Mouse (Mus musculus): ENCODE measurements around the gene Aco1. TPM values are rescaled to one million over a fixed set of nuclear protein-coding genes. Genes with fewer than 3 reads are reported as not detected.

The Aco1 gene
- polyA plus RNA-seq, 1 experiment from 2014 or later, result 56.8 TPM

GRCm38 (mm10) chr4:40183781-40184180 is 40.9 kb downstream of the Aco1 start:
- H3K4me1 ChIP-seq, result no peaks in the 10 kb centered on the region
- ATAC-seq (ENCODE audit: insufficient number of reproducible peaks, insufficient read depth, low FRiP score, low TSS enrichment), result no peak
- H3K36me3 ChIP-seq, result peaks cover 57% of the 10 kb centered on the region
- H3K27ac ChIP-seq, result no peak overlapping the region
- no peak overlapping the region for H3K9ac ChIP-seq
- H3K9me3 ChIP-seq, result no peaks in the 10 kb centered on the region
- no peak overlapping the region for H3K4me2 ChIP-seq (replicated peaks)
- H3K27me3 ChIP-seq, result no peaks in the 10 kb centered on the region
- 89% methylated on average over 6 of the region's 6 CpGs for WGBS
- H3K4me3 ChIP-seq, result no peak overlapping the region

- Histone ChIP-seq H3K36me3 (peaks cover 63% of the 10 kb centered on the region), H3K9me3 (no peaks in the 10 kb centered on the region), H3K4me2 (replicated peaks) (no peak overlapping the region), H3K9ac (no peak overlapping the region), H3K4me1 (no peaks in the 10 kb centered on the region), H3K27ac (no peak overlapping the region), H3K27me3 (no peaks in the 10 kb centered on the region), H3K4me3 (no peak overlapping the region)
- 86% methylated on average over 5 of the region's 5 CpGs for WGBS
- no peak for ATAC-seq (ENCODE audit: insufficient number of reproducible peaks, insufficient read depth, low FRiP score, low TSS enrichment)
Observed at GRCm38 (mm10) chr4:40184470-40184869, 41.6 kb downstream of the Aco1 start.

GRCm38 (mm10) chr4:40187956-40188355 is 45.1 kb downstream of the Aco1 start:
- H3K9ac ChIP-seq, result no peak overlapping the region
- no peaks in the 10 kb centered on the region for H3K9me3 ChIP-seq
- H3K27me3 ChIP-seq, result no peaks in the 10 kb centered on the region
- H3K4me1 ChIP-seq, result 0 out of 2 replicates have a peak, but pooled peaks cover 4% of the 10 kb centered on the region
- WGBS, result 86% methylated on average over 7 of the region's 7 CpGs
- no peak for ATAC-seq (ENCODE audit: insufficient number of reproducible peaks, insufficient read depth, low FRiP score, low TSS enrichment)
- H3K27ac ChIP-seq, result no peak overlapping the region
- H3K36me3 ChIP-seq, result peaks cover 56% of the 10 kb centered on the region
- no peak overlapping the region for H3K4me3 ChIP-seq
- H3K4me2 ChIP-seq (replicated peaks), result no peak overlapping the region

GRCm38 (mm10) chr4:40192246-40192645 is 49.4 kb downstream of the Aco1 start:
- no peak for ATAC-seq (ENCODE audit: insufficient number of reproducible peaks, insufficient read depth, low FRiP score, low TSS enrichment)
- Histone ChIP-seq H3K9ac (no peak overlapping the region), H3K27me3 (no peaks in the 10 kb centered on the region), H3K9me3 (no peaks in the 10 kb centered on the region), H3K4me2 (replicated peaks) (no peak overlapping the region), H3K4me1 (0 out of 2 replicates have a peak, but pooled peaks cover 4% of the 10 kb centered on the region), H3K36me3 (peaks cover 61% of the 10 kb centered on the region), H3K4me3 (no peak overlapping the region), H3K27ac (no peak overlapping the region)
- 40% methylated on average over 2 of the region's 2 CpGs for whole genome bisulfite sequencing

- Histone ChIP-seq H3K27me3 (no peaks in the 10 kb centered on the region), H3K9me3 (no peaks in the 10 kb centered on the region), H3K9ac (no peak overlapping the region), H3K4me1 (0 out of 2 replicates have a peak, but pooled peaks cover 4% of the 10 kb centered on the region), H3K36me3 (peaks cover 63% of the 10 kb centered on the region), H3K27ac (no peak overlapping the region), H3K4me3 (no peak overlapping the region), H3K4me2 (replicated peaks) (no peak overlapping the region)
- no peak for ATAC-seq (ENCODE audit: insufficient number of reproducible peaks, insufficient read depth, low FRiP score, low TSS enrichment)
- WGBS, result 76% methylated on average over 9 of the region's 9 CpGs
Observed at GRCm38 (mm10) chr4:40193461-40193860, 50.6 kb downstream of the Aco1 start.

- 86% methylated on average over 2 of the region's 2 CpGs for WGBS
- ATAC-seq (ENCODE audit: insufficient number of reproducible peaks, insufficient read depth, low FRiP score, low TSS enrichment), result no peak
- H3K27me3 ChIP-seq, result no peaks in the 10 kb centered on the region
- H3K9ac ChIP-seq, result no peak overlapping the region
- no peaks in the 10 kb centered on the region for H3K9me3 ChIP-seq
- H3K36me3 ChIP-seq, result peaks cover 47% of the 10 kb centered on the region
- no peak overlapping the region for H3K4me2 ChIP-seq (replicated peaks)
- H3K27ac ChIP-seq, result no peak overlapping the region
- H3K4me1 ChIP-seq, result 0 out of 2 replicates have a peak, but pooled peaks cover 4% of the 10 kb centered on the region
- no peak overlapping the region for H3K4me3 ChIP-seq
Observed at GRCm38 (mm10) chr4:40195336-40195735, 52.5 kb downstream of the Aco1 start.

- Histone ChIP-seq H3K36me3 (peaks cover 14% of the 10 kb centered on the region), H3K27me3 (no peaks in the 10 kb centered on the region), H3K4me1 (no peaks in the 10 kb centered on the region), H3K9me3 (no peaks in the 10 kb centered on the region), H3K4me3 (no peak overlapping the region), H3K4me2 (replicated peaks) (no peak overlapping the region), H3K27ac (no peak overlapping the region), H3K9ac (no peak overlapping the region)
- ATAC-seq (ENCODE audit: insufficient number of reproducible peaks, insufficient read depth, low FRiP score, low TSS enrichment), result no peak
- 92% methylated on average over 6 of the region's 6 CpGs for WGBS
Observed at GRCm38 (mm10) chr4:40202205-40202604, 59.3 kb downstream of the Aco1 start.

- H3K27ac ChIP-seq, result no peak overlapping the region
- no peaks in the 10 kb centered on the region for H3K27me3 ChIP-seq
- 89% methylated on average over 3 of the region's 3 CpGs for WGBS
- ATAC-seq (ENCODE audit: insufficient number of reproducible peaks, insufficient read depth, low FRiP score, low TSS enrichment), result no peak
- H3K4me3 ChIP-seq, result no peak overlapping the region
- H3K36me3 ChIP-seq, result no peaks in the 10 kb centered on the region; the same call in 1 of the 2 replicates
- H3K9ac ChIP-seq, result no peak overlapping the region
- no peaks in the 10 kb centered on the region for H3K9me3 ChIP-seq
- no peaks in the 10 kb centered on the region for H3K4me1 ChIP-seq
- H3K4me2 ChIP-seq (replicated peaks), result no peak overlapping the region
Observed at GRCm38 (mm10) chr4:40204374-40204773, 61.5 kb downstream of the Aco1 start.

GRCm38 (mm10) chr4:40205231-40205903 is 62.5 kb downstream of the Aco1 start:
- ATAC-seq (ENCODE audit: insufficient number of reproducible peaks, insufficient read depth, low FRiP score, low TSS enrichment), result no peak
- Histone ChIP-seq H3K27ac (no peak overlapping the region), H3K9ac (no peak overlapping the region), H3K36me3 (no peaks in the 10 kb centered on the region; the same call in 1 of the 2 replicates), H3K4me3 (no peak overlapping the region), H3K27me3 (no peaks in the 10 kb centered on the region), H3K4me1 (no peaks in the 10 kb centered on the region), H3K9me3 (no peaks in the 10 kb centered on the region), H3K4me2 (replicated peaks) (no peak overlapping the region)
- 92% methylated on average over 22 of the region's 22 CpGs for WGBS

- WGBS, result 64% methylated on average over 5 of the region's 5 CpGs
- ATAC-seq (ENCODE audit: insufficient number of reproducible peaks, insufficient read depth, low FRiP score, low TSS enrichment), result no peak
Observed at GRCm38 (mm10) chr4:40207701-40208100, 64.8 kb downstream of the Aco1 start.

GRCm38 (mm10) chr4:40212177-40212576 is 69.3 kb downstream of the Aco1 start:
- ATAC-seq (ENCODE audit: insufficient number of reproducible peaks, insufficient read depth, low FRiP score, low TSS enrichment), result no peak
- Histone ChIP-seq H3K27me3 (no peaks in the 10 kb centered on the region), H3K27ac (no peak overlapping the region), H3K4me2 (replicated peaks) (no peak overlapping the region), H3K36me3 (no peaks in the 10 kb centered on the region), H3K9me3 (no peaks in the 10 kb centered on the region), H3K4me3 (no peak overlapping the region), H3K4me1 (no peaks in the 10 kb centered on the region), H3K9ac (no peak overlapping the region)
- 89% methylated on average over 4 of the region's 6 CpGs for WGBS

More at GRCm38 (mm10) chr4:40207701-40208100, 64.8 kb downstream of the Aco1 start:
- no peak overlapping the region for H3K4me2 ChIP-seq (replicated peaks)
- H3K9ac ChIP-seq, result no peak overlapping the region
- H3K4me3 ChIP-seq, result no peak overlapping the region
- no peaks in the 10 kb centered on the region for H3K9me3 ChIP-seq
- H3K4me1 ChIP-seq, result no peaks in the 10 kb centered on the region
- no peak overlapping the region for H3K27ac ChIP-seq
- no peaks in the 10 kb centered on the region for H3K27me3 ChIP-seq
- no peaks in the 10 kb centered on the region for H3K36me3 ChIP-seq

- Histone ChIP-seq H3K27me3 (peaks cover 14% of the 10 kb centered on the region), H3K4me1 (no peaks in the 10 kb centered on the region), H3K9me3 (no peaks in the 10 kb centered on the region), H3K4me3 (no peak overlapping the region), H3K9ac (no peak overlapping the region), H3K27ac (no peak overlapping the region), H3K36me3 (no peaks in the 10 kb centered on the region), H3K4me2 (replicated peaks) (no peak overlapping the region)
- WGBS, result 56% methylated on average over 3 of the region's 3 CpGs
- no peak for ATAC-seq (ENCODE audit: insufficient number of reproducible peaks, insufficient read depth, low FRiP score, low TSS enrichment)
Observed at GRCm38 (mm10) chr4:40217910-40218309, 75.0 kb downstream of the Aco1 start.

All from embryonic facial prominence, embryonic 12.5 days (tissue).